Mouse (Mus musculus) forebrain, embryonic 14.5 days (tissue): ENCODE measurements at regions not wholly inside any gene's neighbourhood (a gene's known extent, or its start where the extent isn't known, plus 50 kb on each side); places are given as distances from the start of the nearest gene placed in this dataset.

Experiments used
- ATAC-seq: fragments of 200-750 bp; cut with Nextera tagmentation; 2 replicates; pipeline ENCODE4 v1.8.0; 2017; ENCODE audit warnings: mild to moderate bottlenecking, moderate library complexity
- DNase-seq: peaks from one replicate; pipeline ENCODE4 v3.0.0-alpha.2; 2015; ENCODE audit warnings: low spot score
- H3K27ac ChIP-seq: fragments of 300-500 bp; sonication (generic); 2 replicates; pipeline ENCODE4 v1.5.1; 2014; ENCODE audit warnings: low read depth, mild to moderate bottlenecking, control low read depth, low read length, moderate library complexity
- H3K27me3 ChIP-seq: fragments of 300-500 bp; sonication (generic); replicated peaks from 2 replicates; pipeline ENCODE4 v1.6.1; 2014; ENCODE audit warnings: low read length, control low read depth, mixed read lengths; ENCODE audit not compliant: control insufficient read depth, insufficient read depth
- H3K36me3 ChIP-seq: fragments of 300-500 bp; sonication (generic); 2 replicates; pipeline ENCODE4 v1.6.1; 2014; ENCODE audit warnings: low read length, control low read depth; ENCODE audit not compliant: control insufficient read depth, insufficient read depth
- H3K4me1 ChIP-seq: fragments of 300-500 bp; sonication (generic); 2 replicates; pipeline ENCODE4 v1.6.1; 2014; ENCODE audit warnings: antibody characterized with exemption, low read length, control low read depth; ENCODE audit not compliant: control insufficient read depth, insufficient read depth
- H3K4me2 ChIP-seq: fragments of 300-500 bp; sonication (generic); 2 replicates; pipeline ENCODE4 v1.6.1; 2014; ENCODE audit warnings: mild to moderate bottlenecking, control low read depth, low read length
- H3K4me3 ChIP-seq: fragments of 300-500 bp; sonication (generic); 2 replicates; pipeline ENCODE4 v1.5.1; 2014; ENCODE audit warnings: low read depth, low read length, control low read depth
- H3K9ac ChIP-seq: fragments of 300-500 bp; sonication (generic); 2 replicates; pipeline ENCODE4 v1.6.1; 2014; ENCODE audit warnings: mild to moderate bottlenecking, low read length, control low read depth, moderate library complexity
- H3K9me3 ChIP-seq: fragments of 300-500 bp; sonication (generic); replicated peaks from 2 replicates; pipeline ENCODE4 v1.6.1; 2016; ENCODE audit warnings: low read length, control low read depth, mixed read lengths; ENCODE audit not compliant: control insufficient read depth
- WGBS: fragments of 180-500 bp; shearing (Covaris S2); extraction: QIAGEN DNeasy Blood & Tissue Kit; methylation state at CpG from one replicate; pipeline ENCODE4 v1.1.7; 2014; 5-methylcytosine and 5-hydroxymethylcytosine counted together

DNA sequence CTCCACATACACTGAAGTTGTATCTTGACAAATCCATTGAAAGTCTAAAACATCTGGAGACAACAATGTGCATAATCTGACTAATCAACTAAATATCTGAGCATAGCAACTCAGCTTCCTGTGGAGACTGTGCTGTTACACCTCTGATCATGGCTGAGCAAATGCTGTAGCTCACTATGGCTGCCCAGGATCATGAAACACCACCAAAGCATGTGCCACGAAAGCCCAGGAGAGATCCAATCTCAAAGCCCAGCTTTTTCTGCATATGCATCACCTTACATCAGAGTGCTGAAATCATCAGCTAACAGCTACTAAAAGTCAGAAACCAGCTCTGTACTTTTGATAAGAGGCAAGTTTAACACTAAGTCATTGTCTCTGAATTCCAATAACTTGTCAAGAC is 313.3 kb upstream of the Htr2a start:
- no peaks in the 10 kb centered on the region for H3K4me1 ChIP-seq
- no peak for DNase-seq
- no peak overlapping the region for H3K4me2 ChIP-seq
- ATAC-seq = no peak
- no peaks in the 10 kb centered on the region for H3K27me3 ChIP-seq
- no peak overlapping the region for H3K27ac ChIP-seq
- no peak overlapping the region for H3K9ac ChIP-seq
- WGBS = 87% methylated on average over 1 of the region's 1 CpGs
- no peaks in the 10 kb centered on the region for H3K9me3 ChIP-seq
- H3K36me3 ChIP-seq = no peaks in the 10 kb centered on the region
- no peak overlapping the region for H3K4me3 ChIP-seq

DNA sequence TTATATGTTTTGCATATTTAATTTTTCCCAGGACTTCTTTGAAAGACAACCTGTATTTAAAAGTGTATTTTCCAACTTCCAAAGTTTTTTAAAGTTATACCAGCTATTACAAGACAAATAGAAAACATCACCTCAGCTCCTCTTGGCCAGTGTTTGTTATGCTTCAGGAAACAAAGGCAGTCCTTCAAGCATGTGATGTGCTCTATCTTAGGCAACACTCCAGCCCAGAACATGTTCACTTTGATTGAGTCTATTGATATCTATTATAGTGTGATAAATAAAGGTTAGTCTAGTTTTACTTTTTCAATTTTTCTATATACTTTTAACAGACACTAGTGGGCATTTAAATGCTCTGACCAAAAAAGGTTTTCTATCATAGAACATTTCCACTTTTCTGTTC is 289.9 kb upstream of the Htr2a start:
- no peak overlapping the region for H3K4me3 ChIP-seq
- ATAC-seq = no peak
- no peak for DNase-seq
- H3K4me2 ChIP-seq = no peak overlapping the region
- H3K36me3 ChIP-seq = no peaks in the 10 kb centered on the region
- H3K9me3 ChIP-seq = no peaks in the 10 kb centered on the region
- no peak overlapping the region for H3K9ac ChIP-seq
- H3K4me1 ChIP-seq = no peaks in the 10 kb centered on the region
- no peak overlapping the region for H3K27ac ChIP-seq
- no peaks in the 10 kb centered on the region for H3K27me3 ChIP-seq

DNA sequence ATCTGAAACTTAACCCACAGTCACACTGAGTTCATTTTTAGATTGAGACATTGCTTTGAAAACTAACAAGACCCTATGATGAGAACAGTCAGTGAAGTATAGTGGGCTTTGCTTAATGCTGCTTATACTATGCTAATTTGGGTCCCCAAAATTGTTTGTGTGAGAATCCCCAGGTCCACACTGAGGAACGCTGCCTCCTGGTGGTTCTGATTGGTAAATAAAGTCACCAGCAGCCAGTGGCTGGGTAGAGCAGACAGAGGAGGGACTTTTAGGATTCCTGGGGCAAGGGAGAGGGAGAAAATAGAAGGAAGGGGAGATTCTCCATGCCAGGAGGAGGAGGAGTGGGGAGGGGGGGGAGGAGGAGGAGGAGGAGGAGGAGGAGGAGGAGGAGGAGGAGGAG is 288.4 kb upstream of the Htr2a start:
- ATAC-seq = no peak
- Histone ChIP-seq H3K9ac (no peak overlapping the region), H3K4me1 (no peaks in the 10 kb centered on the region), H3K4me3 (no peak overlapping the region), H3K27ac (no peak overlapping the region), H3K9me3 (no peaks in the 10 kb centered on the region), H3K27me3 (no peaks in the 10 kb centered on the region), H3K4me2 (no peak overlapping the region), H3K36me3 (no peaks in the 10 kb centered on the region)
- no peak for DNase-seq
- 42% methylated on average over 1 of the region's 1 CpGs for WGBS

DNA sequence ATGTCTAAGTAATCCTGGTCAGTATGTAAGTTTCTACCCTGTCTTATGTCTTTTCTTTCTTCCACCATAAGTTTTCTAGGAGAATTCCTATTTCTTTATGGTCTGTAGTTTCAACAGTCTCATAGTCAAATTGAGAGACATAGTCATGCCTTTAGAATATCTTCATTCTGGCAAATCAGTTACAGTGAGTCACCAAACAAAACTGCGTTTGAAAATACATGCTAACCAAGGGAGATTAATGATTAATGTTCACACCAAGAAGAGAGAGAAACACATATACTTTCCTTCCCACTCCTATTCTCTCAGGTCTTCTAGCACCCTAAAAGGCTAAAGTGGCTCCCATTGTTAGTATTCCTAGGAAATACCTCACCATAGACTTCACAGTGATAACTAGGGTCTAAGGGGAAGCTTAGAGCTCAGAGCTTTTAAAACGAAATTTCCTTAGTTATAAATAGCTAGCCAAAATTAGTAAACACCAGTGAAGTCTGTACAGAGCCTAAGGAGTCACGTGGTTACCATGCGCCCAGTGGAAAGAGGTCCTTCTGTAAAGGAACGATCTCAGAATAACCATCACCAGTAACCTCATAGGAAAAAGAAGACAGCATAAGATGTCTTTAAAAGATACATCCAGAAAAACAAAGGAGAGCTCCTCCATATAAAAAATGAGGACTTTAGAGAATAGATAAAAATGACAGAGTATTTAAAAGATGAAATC is 281.8 kb upstream of the Htr2a start:
- no peak overlapping the region for H3K9ac ChIP-seq
- ATAC-seq = no peak

DNA sequence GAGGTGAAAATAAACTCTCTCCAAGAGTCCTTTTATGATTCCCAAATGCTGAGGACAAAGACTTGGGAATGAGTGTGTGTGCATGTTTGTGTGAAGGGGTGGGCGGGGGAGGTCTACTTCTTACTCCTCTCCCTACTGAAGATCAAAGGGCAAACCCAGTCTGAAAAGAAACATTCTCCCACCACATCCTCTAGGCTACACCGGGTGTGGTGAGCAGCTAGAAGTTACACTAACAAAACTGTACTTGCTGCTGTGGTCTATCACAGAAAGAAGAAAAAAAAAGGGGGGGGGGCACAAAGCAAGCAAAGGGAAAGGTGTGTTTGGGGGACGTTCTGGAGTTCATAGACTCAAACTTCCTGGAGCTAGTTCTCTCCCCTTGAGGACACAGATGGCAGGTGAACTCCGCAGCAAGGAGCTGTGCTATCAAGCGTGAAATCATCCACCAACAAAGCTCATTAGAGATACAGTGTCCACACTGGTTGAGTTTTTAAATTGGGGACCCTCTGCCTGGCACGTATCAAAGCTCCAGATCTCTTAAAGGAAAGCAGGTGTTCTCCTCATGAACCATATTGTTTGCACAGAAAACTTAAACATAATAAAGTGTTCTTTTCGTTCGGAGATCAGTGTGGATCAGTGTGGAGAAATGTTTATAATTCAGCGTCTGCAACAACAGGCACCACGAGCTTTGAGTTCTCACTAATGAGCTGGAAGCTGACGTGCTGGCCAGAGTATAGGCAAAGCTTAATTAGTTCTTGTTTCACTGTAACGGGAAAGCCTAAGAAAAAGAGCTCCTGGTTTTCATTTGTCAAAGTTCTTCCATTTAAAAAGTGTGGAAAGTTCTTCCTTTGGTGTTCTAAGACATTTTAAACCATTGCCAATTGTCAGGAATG is 280.7 kb upstream of the Htr2a start:
- DNase-seq = peak; percentile 79
- Histone ChIP-seq H3K9ac (no peak overlapping the region), H3K9me3 (no peaks in the 10 kb centered on the region), H3K27ac (no peak overlapping the region), H3K27me3 (no peaks in the 10 kb centered on the region), H3K4me3 (peak overlapping the region; percentile 11; the same call in 1 of the 2 replicates), H3K4me2 (peak overlapping the region; percentile 33), H3K36me3 (no peaks in the 10 kb centered on the region), H3K4me1 (peaks cover 8% of the 10 kb centered on the region; the same call in 1 of the 2 replicates)
- ATAC-seq = peak; percentile 92
- 5% methylated on average over 12 of the region's 12 CpGs for WGBS

More for the DNA sequence above, 281.8 kb upstream of the Htr2a start:
- Histone ChIP-seq H3K4me2 (no peak overlapping the region), H3K27me3 (no peaks in the 10 kb centered on the region), H3K4me3 (no peak overlapping the region), H3K9me3 (no peaks in the 10 kb centered on the region), H3K36me3 (no peaks in the 10 kb centered on the region), H3K27ac (no peak overlapping the region), H3K4me1 (peaks cover 8% of the 10 kb centered on the region; the same call in 1 of the 2 replicates)
- DNase-seq = no peak
- WGBS = 87% methylated on average over 5 of the region's 5 CpGs

DNA sequence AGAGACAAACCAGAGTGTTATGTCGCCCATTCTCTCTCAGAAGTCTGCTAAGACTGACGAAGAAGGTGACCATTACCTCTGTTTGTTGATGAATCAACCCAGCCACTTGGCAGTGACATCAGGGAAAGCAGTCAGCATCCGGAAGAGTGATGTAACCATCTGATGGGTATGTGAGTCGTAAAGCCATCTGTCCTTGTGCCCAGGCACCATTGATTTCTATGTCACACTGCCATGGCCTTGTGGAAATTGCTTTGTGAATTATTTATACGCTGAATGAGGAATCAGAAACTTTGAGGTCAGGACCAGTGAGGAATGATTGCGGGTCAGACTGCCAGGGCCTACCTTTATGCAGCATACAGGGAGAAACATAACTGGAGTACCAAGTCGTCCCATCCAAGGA is 256.2 kb upstream of the Htr2a start:
- H3K27me3 ChIP-seq = no peaks in the 10 kb centered on the region
- no peaks in the 10 kb centered on the region for H3K4me1 ChIP-seq

DNA sequence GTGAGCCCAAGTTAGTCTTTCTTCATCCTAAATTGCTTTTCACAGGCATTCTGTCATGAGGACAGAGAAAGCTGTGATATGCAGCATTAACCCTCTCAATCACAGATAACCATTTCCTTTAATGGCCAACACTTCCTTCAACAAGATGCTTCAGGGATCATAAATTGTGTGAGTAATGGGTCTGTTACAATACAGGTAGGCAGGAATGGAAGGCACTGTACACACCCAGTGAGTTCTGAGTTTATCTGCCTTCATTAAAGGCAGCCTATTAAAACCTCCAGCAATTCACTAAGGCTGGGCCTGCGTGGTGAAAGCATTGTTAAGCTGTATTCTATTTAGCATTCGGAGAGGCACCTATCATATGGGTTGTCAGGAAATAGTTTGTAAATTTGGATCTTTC is 248.2 kb upstream of the Htr2a start:
- WGBS = 75% methylated on average over 2 of the region's 2 CpGs
- no peak overlapping the region for H3K4me2 ChIP-seq
- DNase-seq (no peak), ATAC-seq (no peak)
- H3K9me3 ChIP-seq = no peaks in the 10 kb centered on the region
- H3K4me1 ChIP-seq = no peaks in the 10 kb centered on the region
- no peak overlapping the region for H3K4me3 ChIP-seq
- no peaks in the 10 kb centered on the region for H3K27me3 ChIP-seq
- no peak overlapping the region for H3K27ac ChIP-seq
- H3K9ac ChIP-seq = no peak overlapping the region
- no peaks in the 10 kb centered on the region for H3K36me3 ChIP-seq

More for the DNA sequence above, 256.2 kb upstream of the Htr2a start:
- no peak for DNase-seq
- no peaks in the 10 kb centered on the region for H3K36me3 ChIP-seq
- no peak overlapping the region for H3K4me2 ChIP-seq
- H3K27ac ChIP-seq = no peak overlapping the region
- no peaks in the 10 kb centered on the region for H3K9me3 ChIP-seq
- H3K4me3 ChIP-seq = no peak overlapping the region
- 82% methylated on average over 7 of the region's 7 CpGs for WGBS
- no peak overlapping the region for H3K9ac ChIP-seq
- no peak for ATAC-seq

DNA sequence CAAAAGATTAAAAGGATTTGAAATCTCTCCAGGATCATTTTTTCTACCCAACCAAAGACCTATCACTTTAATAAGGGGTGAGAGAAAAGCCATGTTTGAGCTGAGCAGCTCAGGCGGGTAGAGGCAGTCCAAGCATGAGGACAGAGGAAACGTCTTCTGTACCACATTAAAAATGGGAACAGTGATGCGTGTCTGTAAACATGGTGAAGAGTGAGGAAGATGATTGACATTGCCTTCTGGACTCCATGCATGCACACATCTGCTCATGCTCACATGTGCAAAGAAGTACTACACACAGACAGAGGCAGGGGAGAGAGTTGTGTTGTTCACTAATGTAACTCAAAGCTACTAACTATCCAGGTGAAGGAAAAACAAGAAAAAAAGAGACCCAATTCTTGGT is 243.4 kb upstream of the Htr2a start:
- Histone ChIP-seq H3K4me1 (no peaks in the 10 kb centered on the region), H3K27me3 (no peaks in the 10 kb centered on the region), H3K36me3 (no peaks in the 10 kb centered on the region), H3K9ac (no peak overlapping the region), H3K27ac (no peak overlapping the region), H3K4me2 (no peak overlapping the region), H3K9me3 (no peaks in the 10 kb centered on the region), H3K4me3 (no peak overlapping the region)
- DNase-seq (peak; percentile 20), ATAC-seq (peak; percentile 57; the same call in 1 of the 2 replicates)
- 69% methylated on average over 3 of the region's 3 CpGs for WGBS

DNA sequence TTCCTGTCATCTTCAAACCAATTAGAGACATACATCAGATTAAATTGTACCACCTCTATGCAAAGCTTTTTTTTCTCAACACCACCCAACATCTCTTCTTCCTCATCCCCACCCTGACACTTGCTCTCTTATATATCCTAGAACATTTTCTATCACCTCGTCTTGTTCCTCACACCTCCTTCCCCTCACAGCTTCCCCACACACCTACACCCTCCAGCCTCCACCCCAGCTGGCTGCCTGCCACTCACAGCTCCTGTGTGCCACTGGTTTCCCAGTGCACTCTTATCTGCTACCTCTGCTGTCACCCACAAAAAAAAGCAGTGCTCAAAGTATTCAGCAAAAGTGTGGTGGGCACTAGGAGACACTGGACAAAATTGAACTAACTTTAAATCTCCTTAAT is 231.2 kb upstream of the Htr2a start:
- Histone ChIP-seq H3K27ac (no peak overlapping the region), H3K4me1 (no peaks in the 10 kb centered on the region), H3K4me2 (no peak overlapping the region), H3K9me3 (no peaks in the 10 kb centered on the region), H3K9ac (no peak overlapping the region), H3K36me3 (no peaks in the 10 kb centered on the region), H3K27me3 (no peaks in the 10 kb centered on the region), H3K4me3 (no peak overlapping the region)
- DNase-seq = no peak
- ATAC-seq = no peak
- WGBS = 57% methylated on average over 1 of the region's 1 CpGs
